In genomic region chr7:79543231-79544071, GRCm38 (mm10) we compare ENCODE assay signal across 9 mouse cellular contexts.
DNase-seq lines count a peak whose midpoint lies in the region; ATAC-seq and TF ChIP-seq lines count a peak whose summit lies in the region.
"Had no signal": no experiment of that assay in that cellular context is flagged by ENCODE, and none has a peak within 500 bp of the region (broad histone marks: within the 10 kb centered on the region; RNA-seq: fewer than 3 reads in every experiment).

No protein-coding gene starts in this region.

- no peaks in the 10 kb centered on the region for H3K36me3 ChIP-seq in kidney, postnatal 0 days (ENCODE audit: insufficient read depth, low read length)
- no peaks in the 10 kb centered on the region for H3K36me3 ChIP-seq in embryonic facial prominence, embryonic 11.5 days (replicated peaks; ENCODE audit: control insufficient read depth, insufficient read depth, low read depth, low read length)
- H3K36me3 ChIP-seq in forebrain, postnatal 0 days (ENCODE audit: insufficient read depth) = no peaks in the 10 kb centered on the region
- no peaks in the 10 kb centered on the region for H3K36me3 ChIP-seq in midbrain, embryonic 16.5 days (ENCODE audit: control insufficient read depth, insufficient read depth, low read length)

- TF ChIP-seq CTCF in kidney, postnatal 0 days (IDR thresholded peaks at IDR 0.05; ENCODE audit: low read depth) = no peak
- TF ChIP-seq CTCF in forebrain, postnatal 0 days (IDR thresholded peaks at IDR 0.05; ENCODE audit: low read depth) = peak; percentile 30

- H3K9ac ChIP-seq in kidney, postnatal 0 days (ENCODE audit: low read depth, low read length) = no peak overlapping the region
- no peak overlapping the region; the same call in 1 of the 2 replicates for H3K9ac ChIP-seq in embryonic facial prominence, embryonic 11.5 days (replicated peaks; ENCODE audit: low read length)
- H3K9ac ChIP-seq in forebrain, postnatal 0 days = peak overlapping the region; percentile 76
- peak overlapping the region; percentile 63 for H3K9ac ChIP-seq in midbrain, embryonic 16.5 days (ENCODE audit: low read depth, low read length)

- H3K27ac ChIP-seq in kidney, postnatal 0 days = no peak overlapping the region
- no peak overlapping the region for H3K27ac ChIP-seq in embryonic facial prominence, embryonic 11.5 days (replicated peaks; ENCODE audit: low read depth, low read length)
- H3K27ac ChIP-seq in forebrain, postnatal 0 days (ENCODE audit: low read depth, low read length) = peak overlapping the region; percentile 95
- peak overlapping the region; percentile 78 for H3K27ac ChIP-seq in midbrain, embryonic 16.5 days (ENCODE audit: low read length)

- no peak for ATAC-seq in kidney, postnatal 0 days (replicated peaks; ENCODE audit: low FRiP score, low read depth)
- ATAC-seq in embryonic facial prominence, embryonic 11.5 days (replicated peaks; ENCODE audit: insufficient number of reproducible peaks, low FRiP score, low TSS enrichment, low read depth) = 0 out of 2 replicates have a peak, but pooled peaks have one; percentile 30
- ATAC-seq in forebrain, postnatal 0 days = peak; percentile 61
- ATAC-seq in midbrain, embryonic 16.5 days = peak; percentile 50
- ATAC-seq: inflammation-experienced regulatory T-cells, adult 6 months had no signal

- no peaks in the 10 kb centered on the region for H3K9me3 ChIP-seq in kidney, postnatal 0 days (replicated peaks; ENCODE audit: low read length)
- no peaks in the 10 kb centered on the region for H3K9me3 ChIP-seq in embryonic facial prominence, embryonic 11.5 days (replicated peaks; ENCODE audit: control insufficient read depth, low read length)
- H3K9me3 ChIP-seq in forebrain, postnatal 0 days (ENCODE audit: low read length) = no peaks in the 10 kb centered on the region
- no peaks in the 10 kb centered on the region for H3K9me3 ChIP-seq in midbrain, embryonic 16.5 days (replicated peaks; ENCODE audit: control insufficient read depth, low read length, poor library complexity, severe bottlenecking)

- no peak for DNase-seq in kidney, postnatal 0 days (ENCODE audit: low spot score)
- no peak for DNase-seq in kidney, postnatal 25 days
- peak; percentile 24 for DNase-seq in embryonic facial prominence, embryonic 11.5 days (ENCODE audit: low spot score)
- DNase-seq in forebrain, postnatal 0 days = peak; percentile 75
- no peak for DNase-seq in spleen, adult 12 weeks (ENCODE audit: low spot score)
- no peak for DNase-seq in ovary, postnatal 10 days (ENCODE audit: low spot score)
- no peak for DNase-seq in adrenal gland, adult 8-10 months

- H3K4me1 ChIP-seq in kidney, postnatal 0 days (replicated peaks; ENCODE audit: insufficient read depth, low read length) = no peaks in the 10 kb centered on the region
- no peaks in the 10 kb centered on the region for H3K4me1 ChIP-seq in embryonic facial prominence, embryonic 11.5 days (ENCODE audit: control insufficient read depth, insufficient read depth, low read length)
- peaks cover 43% of the 10 kb centered on the region for H3K4me1 ChIP-seq in forebrain, postnatal 0 days (ENCODE audit: insufficient read depth)
- peaks cover 17% of the 10 kb centered on the region for H3K4me1 ChIP-seq in midbrain, embryonic 16.5 days (ENCODE audit: control insufficient read depth, insufficient read depth, low read length)

- WGBS in kidney, postnatal 0 days = under 1% methylated on average over 57 of the region's 58 CpGs
- WGBS in embryonic facial prominence, embryonic 11.5 days = under 1% methylated on average over 58 of the region's 58 CpGs
- 1% methylated on average over 58 of the region's 58 CpGs for WGBS in forebrain, postnatal 0 days
- WGBS in midbrain, embryonic 16.5 days = under 1% methylated on average over 56 of the region's 58 CpGs

- no peak overlapping the region for H3K4me2 ChIP-seq in kidney, postnatal 0 days (ENCODE audit: low read length)
- H3K4me2 ChIP-seq in embryonic facial prominence, embryonic 11.5 days (ENCODE audit: low read depth, low read length) = no peak overlapping the region
- peak overlapping the region; percentile 90 for H3K4me2 ChIP-seq in forebrain, postnatal 0 days (ENCODE audit: low read depth)
- H3K4me2 ChIP-seq in midbrain, embryonic 16.5 days (ENCODE audit: low read length) = peak overlapping the region; percentile 71

- H3K4me3 ChIP-seq in kidney, postnatal 0 days (replicated peaks; ENCODE audit: low read depth, low read length) = 0 out of 2 replicates have a peak overlapping the region, but pooled peaks have one; percentile 4
- no peak overlapping the region for H3K4me3 ChIP-seq in embryonic facial prominence, embryonic 11.5 days (ENCODE audit: low read depth, low read length)
- peak overlapping the region; percentile 38 for H3K4me3 ChIP-seq in forebrain, postnatal 0 days (ENCODE audit: low read depth, low read length)
- H3K4me3 ChIP-seq in midbrain, embryonic 16.5 days (ENCODE audit: low read depth, low read length) = peak overlapping the region; percentile 35

- peaks cover 84% of the 10 kb centered on the region for H3K27me3 ChIP-seq in kidney, postnatal 0 days (ENCODE audit: insufficient read depth, low read length)
- peaks cover 81% of the 10 kb centered on the region for H3K27me3 ChIP-seq in embryonic facial prominence, embryonic 11.5 days (ENCODE audit: control insufficient read depth, insufficient read depth, low read length)
- H3K27me3 ChIP-seq in forebrain, postnatal 0 days (ENCODE audit: insufficient read depth, low read length) = no peaks in the 10 kb centered on the region
- peaks cover 33% of the 10 kb centered on the region for H3K27me3 ChIP-seq in midbrain, embryonic 16.5 days (ENCODE audit: control insufficient read depth, insufficient read depth, low read depth, low read length)

Comparison
In these comparisons a context has a peak if more than half of its experiments do, and no peak if none do; other contexts are left out.
1. DNase-seq: peak in embryonic facial prominence, embryonic 11.5 days (single experiment) and forebrain, postnatal 0 days (single experiment); none in kidney, postnatal 0 days (single experiment), kidney, postnatal 25 days (0 of 2), spleen, adult 12 weeks (single experiment), ovary, postnatal 10 days (single experiment) and adrenal gland, adult 8-10 months (single experiment).
2. H3K27ac ChIP-seq: peak in forebrain, postnatal 0 days (single experiment) and midbrain, embryonic 16.5 days (single experiment); none in kidney, postnatal 0 days (single experiment) and embryonic facial prominence, embryonic 11.5 days (single experiment).
3. H3K4me2 ChIP-seq: peak in forebrain, postnatal 0 days (single experiment) and midbrain, embryonic 16.5 days (single experiment); none in kidney, postnatal 0 days (single experiment) and embryonic facial prominence, embryonic 11.5 days (single experiment).
4. H3K9ac ChIP-seq: peak in forebrain, postnatal 0 days (single experiment) and midbrain, embryonic 16.5 days (single experiment); none in kidney, postnatal 0 days (single experiment) and embryonic facial prominence, embryonic 11.5 days (single experiment).